Mouse (Mus musculus) right cerebral cortex, adult 18-20 months (tissue): Measurements from ENCODE around the gene Olfr917.

Source experiments
- DNase-seq: peaks from one replicate; pipeline ENCODE4 v3.0.0; 2022; ENCODE audit warnings: mixed read lengths

The Olfr917 gene

GRCm38 (mm10) chr9:38665742-38666141, at the start of gene Olfr917:
Gene Olfr917 (minus strand): TSS chr9:38665842.
- no peak for DNase-seq

- DNase-seq: no peak
Measured at GRCm38 (mm10) chr9:38674501-38674900, 8.9 kb upstream of the Olfr917 start, which contains the start of gene Olfr918. Gene Olfr918 (minus strand): TSS chr9:38674601.

- no peak for DNase-seq
Measured at GRCm38 (mm10) chr9:38672887-38673286, 7.2 kb upstream of the Olfr917 start.

GRCm38 (mm10) chr9:38659775-38660174, 5.9 kb downstream of the Olfr917 start, which contains the start of gene Olfr916:
Gene Olfr916 (minus strand): TSS chr9:38659875.
- no peak for DNase-seq

GRCm38 (mm10) chr9:38632406-38632805, 33.2 kb downstream of the Olfr917 start:
- no peak for DNase-seq
